ENCODE assay signal across 8 mouse cellular contexts in genomic region chr3:90465081-90465685, GRCm38 (mm10). TPM values are rescaled to one million over a fixed set of nuclear protein-coding genes. Genes with fewer than 3 reads are reported as not detected.
DNase-seq lines count a peak whose midpoint lies in the region; ATAC-seq lines count a peak whose summit lies in the region.

No protein-coding gene starts in this region.

- no peak overlapping the region for H3K27ac ChIP-seq in embryonic facial prominence, embryonic 12.5 days
- H3K27ac ChIP-seq in hindbrain, embryonic 12.5 days, result no peak overlapping the region
- H3K27ac ChIP-seq in liver, embryonic 13.5 days, result no peak overlapping the region

- H3K4me1 ChIP-seq in embryonic facial prominence, embryonic 12.5 days, result no peaks in the 10 kb centered on the region; the same call in 1 of the 2 replicates
- H3K4me1 ChIP-seq in hindbrain, embryonic 12.5 days, result peaks cover 12% of the 10 kb centered on the region
- H3K4me1 ChIP-seq in liver, embryonic 13.5 days (replicated peaks), result peaks cover 15% of the 10 kb centered on the region

- no peaks in the 10 kb centered on the region for H3K36me3 ChIP-seq in embryonic facial prominence, embryonic 12.5 days
- no peaks in the 10 kb centered on the region for H3K36me3 ChIP-seq in hindbrain, embryonic 12.5 days
- no peaks in the 10 kb centered on the region for H3K36me3 ChIP-seq in liver, embryonic 13.5 days

- H3K9ac ChIP-seq in embryonic facial prominence, embryonic 12.5 days, result peak overlapping the region; percentile 24
- peak overlapping the region; percentile 51 for H3K9ac ChIP-seq in hindbrain, embryonic 12.5 days
- H3K9ac ChIP-seq in liver, embryonic 13.5 days, result peak overlapping the region; percentile 50

- ATAC-seq in embryonic facial prominence, embryonic 12.5 days (ENCODE audit: insufficient number of reproducible peaks, insufficient read depth, low FRiP score, low TSS enrichment), result peak; percentile 37; the same call in 1 of the 2 replicates
- peak; percentile 50 for ATAC-seq in hindbrain, embryonic 12.5 days (ENCODE audit: low FRiP score)
- no peak for ATAC-seq in liver, embryonic 13.5 days (ENCODE audit: low read depth)
- ATAC-seq in monocyte, adult 5-6 weeks (replicated peaks; ENCODE audit: insufficient number of reproducible peaks, low FRiP score, low TSS enrichment, poor library complexity, severe bottlenecking), result no peak

- WGBS in embryonic facial prominence, embryonic 12.5 days, result 1% methylated on average over 75 of the region's 75 CpGs
- WGBS in hindbrain, embryonic 12.5 days, result 2% methylated on average over 74 of the region's 75 CpGs
- WGBS in liver, embryonic 13.5 days (ENCODE audit: insufficient replicate concordance), result 4% methylated on average over 75 of the region's 75 CpGs

- DNase-seq in urinary bladder, postnatal 14 days (ENCODE audit: low spot score), result peak; percentile 16
- DNase-seq in urinary bladder, postnatal 36 days (ENCODE audit: low spot score in 2 of 2), result no peak
- no peak for DNase-seq in liver, embryonic 13.5 days
- DNase-seq in neural tube, embryonic 10.5 days (ENCODE audit: extremely low spot score, low spot score), result peak; percentile 67
- no peak for DNase-seq in right cerebral cortex, adult 18-20 months

- no peaks in the 10 kb centered on the region for H3K9me3 ChIP-seq in embryonic facial prominence, embryonic 12.5 days
- H3K9me3 ChIP-seq in hindbrain, embryonic 12.5 days (replicated peaks), result no peaks in the 10 kb centered on the region
- no peaks in the 10 kb centered on the region for H3K9me3 ChIP-seq in liver, embryonic 13.5 days (replicated peaks)

- H3K4me3 ChIP-seq in embryonic facial prominence, embryonic 12.5 days, result peak overlapping the region; percentile 48
- peak overlapping the region; percentile 48 for H3K4me3 ChIP-seq in hindbrain, embryonic 12.5 days
- H3K4me3 ChIP-seq in liver, embryonic 13.5 days (replicated peaks), result peak overlapping the region; percentile 55

- peaks cover 46% of the 10 kb centered on the region for H3K27me3 ChIP-seq in embryonic facial prominence, embryonic 12.5 days
- H3K27me3 ChIP-seq in hindbrain, embryonic 12.5 days, result peaks cover 56% of the 10 kb centered on the region
- H3K27me3 ChIP-seq in liver, embryonic 13.5 days, result peaks cover 86% of the 10 kb centered on the region

- H3K4me2 ChIP-seq in embryonic facial prominence, embryonic 12.5 days (replicated peaks), result peak overlapping the region; percentile 75
- peak overlapping the region; percentile 90 for H3K4me2 ChIP-seq in hindbrain, embryonic 12.5 days (replicated peaks)
- peak overlapping the region; percentile 70 for H3K4me2 ChIP-seq in liver, embryonic 13.5 days

RNA-seq across cellular contexts. Expression of gene Npr1, which starts 0.5 kb away (rescaled TPM):
- polyA plus RNA-seq in embryonic facial prominence, embryonic 12.5 days (2016; fragmentation: Nextera tagmentation; extraction: Ambion mirVana), result 4.0 and 5.0 TPM in 2 replicates
- polyA plus RNA-seq in hindbrain, embryonic 12.5 days (2016; fragmentation: Nextera tagmentation; extraction: Ambion mirVana), result 3.8 and 4.1 TPM in 2 replicates
- polyA plus RNA-seq in liver, embryonic 13.5 days (2015; fragmentation: Nextera tagmentation; extraction: Ambion mirVana), result 4.0 TPM in 2 replicates
- not detected in 3 replicates for total RNA-seq in monocyte, adult 5-6 weeks (2017)

RNA-seq across cellular contexts. Expression of gene Ilf2, which starts 10.7 kb away (rescaled TPM):
- 301 and 311 TPM in 2 replicates for polyA plus RNA-seq in embryonic facial prominence, embryonic 12.5 days (2016; fragmentation: Nextera tagmentation; extraction: Ambion mirVana)
- polyA plus RNA-seq in hindbrain, embryonic 12.5 days (2016; fragmentation: Nextera tagmentation; extraction: Ambion mirVana), result 292 and 310 TPM in 2 replicates
- 75.0 and 85.0 TPM in 2 replicates for polyA plus RNA-seq in liver, embryonic 13.5 days (2015; fragmentation: Nextera tagmentation; extraction: Ambion mirVana)
- total RNA-seq in monocyte, adult 5-6 weeks (2017), result 72.4 to 84.1 TPM (median 74.7 TPM) in 3 replicates

RNA-seq across cellular contexts. Expression of gene Snapin, which starts 25.6 kb away (rescaled TPM):
- polyA plus RNA-seq in embryonic facial prominence, embryonic 12.5 days (2016; fragmentation: Nextera tagmentation; extraction: Ambion mirVana), result 74.0 and 76.3 TPM in 2 replicates
- polyA plus RNA-seq in hindbrain, embryonic 12.5 days (2016; fragmentation: Nextera tagmentation; extraction: Ambion mirVana), result 80.6 and 89.5 TPM in 2 replicates
- 21.2 and 22.9 TPM in 2 replicates for polyA plus RNA-seq in liver, embryonic 13.5 days (2015; fragmentation: Nextera tagmentation; extraction: Ambion mirVana)
- 52.4 to 94.4 TPM (median 62.0 TPM) in 3 replicates for total RNA-seq in monocyte, adult 5-6 weeks (2017)

RNA-seq across cellular contexts. Expression of gene Ints3, which starts 31.8 kb away (rescaled TPM):
- 43.6 and 45.2 TPM in 2 replicates for polyA plus RNA-seq in embryonic facial prominence, embryonic 12.5 days (2016; fragmentation: Nextera tagmentation; extraction: Ambion mirVana)
- 40.5 and 44.3 TPM in 2 replicates for polyA plus RNA-seq in hindbrain, embryonic 12.5 days (2016; fragmentation: Nextera tagmentation; extraction: Ambion mirVana)
- 10.0 and 11.7 TPM in 2 replicates for polyA plus RNA-seq in liver, embryonic 13.5 days (2015; fragmentation: Nextera tagmentation; extraction: Ambion mirVana)
- 11.7 to 26.5 TPM (median 12.9 TPM) in 3 replicates for total RNA-seq in monocyte, adult 5-6 weeks (2017)

RNA-seq across cellular contexts. Expression of gene Chtop, which starts 44.1 kb away (rescaled TPM):
- polyA plus RNA-seq in embryonic facial prominence, embryonic 12.5 days (2016; fragmentation: Nextera tagmentation; extraction: Ambion mirVana), result 197 and 209 TPM in 2 replicates
- 203 and 218 TPM in 2 replicates for polyA plus RNA-seq in hindbrain, embryonic 12.5 days (2016; fragmentation: Nextera tagmentation; extraction: Ambion mirVana)
- 65.8 and 72.5 TPM in 2 replicates for polyA plus RNA-seq in liver, embryonic 13.5 days (2015; fragmentation: Nextera tagmentation; extraction: Ambion mirVana)
- 65.3 to 100 TPM (median 80.3 TPM) in 3 replicates for total RNA-seq in monocyte, adult 5-6 weeks (2017)

Comparison
In these comparisons a context has a peak if more than half of its experiments do, and no peak if none do; other contexts are left out.
1. DNase-seq: peak in urinary bladder, postnatal 14 days (single experiment) and neural tube, embryonic 10.5 days (single experiment); none in urinary bladder, postnatal 36 days (0 of 2), liver, embryonic 13.5 days (single experiment) and right cerebral cortex, adult 18-20 months (single experiment).
2. ATAC-seq: peak in embryonic facial prominence, embryonic 12.5 days (single experiment) and hindbrain, embryonic 12.5 days (single experiment); none in liver, embryonic 13.5 days (single experiment) and monocyte, adult 5-6 weeks (single experiment).
3. Peak in every context shown above with its lines, with median percentiles within 50 percentile points of each other: H3K4me2 ChIP-seq, H3K4me3 ChIP-seq and H3K9ac ChIP-seq.